Comparison of ENCODE assay signal across 8 mouse cellular contexts in genomic region chr2:35983869-35984268, GRCm38 (mm10). TPM values are rescaled to one million over a fixed set of nuclear protein-coding genes. Genes with fewer than 3 reads are reported as not detected.
DNase-seq lines count a peak whose midpoint lies in the region; ATAC-seq and TF ChIP-seq lines count a peak whose summit lies in the region.

No protein-coding gene starts in this region.

- H3K27me3 ChIP-seq in liver, embryonic 12.5 days (replicated peaks): peaks cover 69% of the 10 kb centered on the region
- H3K27me3 ChIP-seq in limb, embryonic 11.5 days (ENCODE audit: control insufficient read depth, insufficient read depth, low read length): no peaks in the 10 kb centered on the region

- H3K27ac ChIP-seq in liver, embryonic 12.5 days: no peak overlapping the region
- H3K27ac ChIP-seq in cortical plate, adult 2 months (ENCODE audit: insufficient read depth, low read length): no peak overlapping the region
- H3K27ac ChIP-seq in limb, embryonic 11.5 days (replicated peaks; ENCODE audit: low read depth, low read length): no peak overlapping the region

- no peaks in the 10 kb centered on the region for H3K36me3 ChIP-seq in liver, embryonic 12.5 days
- H3K36me3 ChIP-seq in limb, embryonic 11.5 days (ENCODE audit: control insufficient read depth, insufficient read depth, low read length): no peaks in the 10 kb centered on the region

- H3K9me3 ChIP-seq in liver, embryonic 12.5 days (replicated peaks): no peaks in the 10 kb centered on the region
- H3K9me3 ChIP-seq in limb, embryonic 11.5 days (ENCODE audit: control insufficient read depth, low read length): no peaks in the 10 kb centered on the region

- peaks cover 8% of the 10 kb centered on the region for H3K4me1 ChIP-seq in liver, embryonic 12.5 days
- no peaks in the 10 kb centered on the region; the same call in 1 of the 2 replicates for H3K4me1 ChIP-seq in cortical plate, adult 2 months (ENCODE audit: control insufficient read depth, insufficient read depth, low read length)
- no peaks in the 10 kb centered on the region for H3K4me1 ChIP-seq in limb, embryonic 11.5 days (ENCODE audit: control insufficient read depth, insufficient read depth, low read length)

- intact Hi-C loops in heart, postnatal 36 days (cut with DNase I): loop anchor here (1.0 to 2.0 kb wide), 3 partner anchors 24 to 293 kb away; no protein-coding TSS in a partner anchor

- no peak for ATAC-seq in liver, embryonic 12.5 days
- no peak for ATAC-seq in limb, embryonic 11.5 days (ENCODE audit: insufficient number of reproducible peaks, low FRiP score, low TSS enrichment, low read depth)

- DNase-seq in liver (peak; percentile 65), adipocyte (ENCODE audit: low spot score) (peak; percentile 83)
- DNase-seq in heart, postnatal 36 days: peak; percentile 58 to 59
- DNase-seq in limb, embryonic 11.5 days (ENCODE audit: low spot score): peak; percentile 82
- DNase-seq in ovary, postnatal 10 days (ENCODE audit: low spot score): peak; percentile 12
- peak; percentile 59 for DNase-seq in thymus, postnatal 14 days

- TF ChIP-seq CTCF in cortical plate, adult 2 months (IDR thresholded peaks at IDR 0.05; ENCODE audit: extremely low read depth, insufficient read depth, low read length): peak; percentile 82

- H3K4me2 ChIP-seq in liver, embryonic 12.5 days: no peak overlapping the region
- H3K4me2 ChIP-seq in limb, embryonic 11.5 days (ENCODE audit: low read depth, severe bottlenecking): no peak overlapping the region

- H3K9ac ChIP-seq in liver, embryonic 12.5 days: no peak overlapping the region
- no peak overlapping the region for H3K9ac ChIP-seq in limb, embryonic 11.5 days (ENCODE audit: low read length)

- 2% methylated on average over 7 of the region's 7 CpGs for WGBS in liver, embryonic 12.5 days (ENCODE audit: insufficient replicate concordance)
- 4% methylated on average over 7 of the region's 7 CpGs for WGBS in limb, embryonic 11.5 days

- no peak overlapping the region for H3K4me3 ChIP-seq in liver, embryonic 12.5 days
- H3K4me3 ChIP-seq in cortical plate, adult 2 months (ENCODE audit: insufficient read depth, low read length): no peak overlapping the region
- H3K4me3 ChIP-seq in limb, embryonic 11.5 days (ENCODE audit: low read depth, low read length): no peak overlapping the region

- no peak for TF ChIP-seq POLR2A in cortical plate, adult 2 months (IDR thresholded peaks at IDR 0.05; ENCODE audit: extremely low read depth, insufficient read depth, low read length)

RNA-seq across cellular contexts. Expression of gene Ttll11, which starts 4.2 kb away (rescaled TPM):
- 1.0 and 1.3 TPM in 2 replicates for polyA plus RNA-seq in liver, embryonic 12.5 days (2016; fragmentation: Nextera tagmentation; extraction: Ambion mirVana)
- polyA plus RNA-seq in cortical plate, adult 2 months (2012; rRNA removed): 36.1 and 36.2 TPM in 2 replicates
- 1 to 10 TPM; 1.1 to 2.5 TPM for total RNA-seq in heart, postnatal 36 days (2021)
- polyA plus RNA-seq in limb, embryonic 11.5 days (2014; fragmentation: Nextera tagmentation; extraction: Ambion mirVana): 0.74 and 0.97 TPM in 2 replicates

Comparison
In these comparisons a context has a peak if more than half of its experiments do, and no peak if none do; other contexts are left out.
1. DNase-seq: peak in every context shown above with its lines; median percentile 83 in adipocyte; 82 in limb, embryonic 11.5 days; 65 in liver; 59 in thymus, postnatal 14 days; 58 in heart, postnatal 36 days; 12 in ovary, postnatal 10 days.
2. RNA of gene Ttll11, which starts 4.2 kb away (polyA plus RNA-seq): 36.1 to 36.2 TPM in cortical plate, adult 2 months; 1.0 to 1.3 TPM in liver, embryonic 12.5 days and 0.74 to 0.97 TPM in limb, embryonic 11.5 days; every median in the first group is over 10 times any median in the second.